Mouse (Mus musculus) cerebellum, adult 9-11 months (tissue): ENCODE measurements around the gene Bcl2l1.

Experiments
- DNase-seq: peaks from one replicate; pipeline ENCODE4 v3.0.0; 2022

Gene Bcl2l1

GRCm38 (mm10) chr2:152799954-152800761 lies 31.4 kb downstream of the Bcl2l1 start:
- peak; percentile 70 for DNase-seq

- no peak for DNase-seq
These were observed 33.9 kb downstream of the Bcl2l1 start for GRCm38 (mm10) chr2:152797589-152797988.

- DNase-seq: no peak
These were observed 37.2 kb downstream of the Bcl2l1 start for GRCm38 (mm10) chr2:152794281-152794827.

- DNase-seq: no peak
These were observed 38.1 kb downstream of the Bcl2l1 start for GRCm38 (mm10) chr2:152793381-152793780.

- no peak for DNase-seq
These were observed 39.1 kb downstream of the Bcl2l1 start for GRCm38 (mm10) chr2:152792461-152792860.

- no peak for DNase-seq
These were observed 41.9 kb downstream of the Bcl2l1 start for GRCm38 (mm10) chr2:152789591-152789999.

- peak; percentile 68 for DNase-seq
These were observed 42.6 kb downstream of the Bcl2l1 start for GRCm38 (mm10) chr2:152788892-152789421.

GRCm38 (mm10) chr2:152787543-152787942 lies 44.0 kb downstream of the Bcl2l1 start:
- DNase-seq: no peak

- no peak for DNase-seq
These were observed 44.4 kb downstream of the Bcl2l1 start for GRCm38 (mm10) chr2:152787136-152787535.

GRCm38 (mm10) chr2:152785446-152786350 lies 45.8 kb downstream of the Bcl2l1 start:
- peak; percentile 85 for DNase-seq

GRCm38 (mm10) chr2:152784640-152785039 lies 46.9 kb downstream of the Bcl2l1 start:
- DNase-seq: no peak

GRCm38 (mm10) chr2:152783241-152783640 lies 48.3 kb downstream of the Bcl2l1 start:
- no peak for DNase-seq

- no peak for DNase-seq
These were observed 48.9 kb downstream of the Bcl2l1 start for GRCm38 (mm10) chr2:152782656-152783055.

- no peak for DNase-seq
These were observed 50.4 kb downstream of the Bcl2l1 start for GRCm38 (mm10) chr2:152781031-152781711.

GRCm38 (mm10) chr2:152780466-152780865 lies 51.1 kb downstream of the Bcl2l1 start:
- no peak for DNase-seq

GRCm38 (mm10) chr2:152777081-152777480 lies 54.4 kb downstream of the Bcl2l1 start:
- DNase-seq: no peak

GRCm38 (mm10) chr2:152776435-152776834 lies 55.1 kb downstream of the Bcl2l1 start:
- no peak for DNase-seq

GRCm38 (mm10) chr2:152776019-152776418 lies 55.5 kb downstream of the Bcl2l1 start:
- no peak for DNase-seq

- no peak for DNase-seq
These were observed 56.2 kb downstream of the Bcl2l1 start for GRCm38 (mm10) chr2:152775357-152775756.

GRCm38 (mm10) chr2:152772231-152772630 lies 59.3 kb downstream of the Bcl2l1 start:
- DNase-seq: no peak

GRCm38 (mm10) chr2:152771571-152771970 lies 60.0 kb downstream of the Bcl2l1 start:
- no peak for DNase-seq

GRCm38 (mm10) chr2:152769677-152770076 lies 61.9 kb downstream of the Bcl2l1 start:
- DNase-seq: no peak
